Mouse (Mus musculus): ENCODE results near the gene Ywhae.

DNA sequence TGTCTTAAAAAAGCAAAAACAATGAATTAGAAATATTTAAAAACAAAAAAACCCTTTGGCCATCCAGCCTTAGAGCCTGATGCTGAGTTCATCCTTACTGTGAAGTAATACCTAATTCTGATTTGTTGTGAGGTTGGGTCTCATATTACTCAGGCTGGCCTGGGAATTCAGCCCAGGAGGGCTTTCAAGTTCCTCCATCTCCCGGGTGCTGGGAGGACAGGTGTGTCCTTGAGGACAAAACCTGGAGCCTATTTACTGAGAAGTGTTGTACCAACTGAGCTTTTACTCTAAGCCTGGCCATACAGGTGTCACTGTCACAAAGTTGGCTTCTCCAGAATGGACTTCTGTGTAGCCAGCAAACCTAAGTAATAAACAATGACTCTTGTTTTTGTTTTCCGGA, 34.3 kb downstream of the Ywhae start:
- TF ChIP-seq CTCF (IDR thresholded peaks at IDR 0.05; ENCODE audit: low read depth, low read length) (no peak), POLR2A (IDR thresholded peaks at IDR 0.05; ENCODE audit: borderline replicate concordance, low read depth, low read length) (no peak)

All from bone marrow macrophage, adult 2 months (primary cell).